Mouse (Mus musculus): ENCODE measurements around the gene Dntt.

- TF ChIP-seq EP300 (optimal IDR thresholded peaks at IDR 0.05) = no peak
- TF ChIP-seq CTCF (IDR thresholded peaks at IDR 0.05; ENCODE audit: low read depth) = no peak
Measured at GRCm38 (mm10) chr19:41029219-41029618, at the start of gene Dntt.
